Mouse (Mus musculus) liver, postnatal 0 days (tissue): ENCODE results near the gene Mex3b.

Source experiments
- CTCF ChIP-seq: sonication (generic); IDR thresholded peaks from 2 replicates; pipeline ENCODE4 v1.5.1; 2016; ENCODE audit warnings: antibody characterized with exemption, low read depth
- EP300 ChIP-seq: IDR thresholded peaks from 2 replicates; pipeline ENCODE4 v1.6.1; 2016; ENCODE audit warnings: antibody characterized with exemption, low read depth, mild to moderate bottlenecking

GRCm38 (mm10) chr7:82880016-82880415 lies 12.9 kb downstream of the Mex3b start:
- TF ChIP-seq CTCF (no peak), EP300 (no peak)
